Mouse (Mus musculus) lung, postnatal 0 days (tissue): ENCODE results near the gene Ids. TPM values are rescaled to one million over a fixed set of nuclear protein-coding genes. Genes with fewer than 3 reads are reported as not detected.
"Not testable (repeated sequence)": the region's sequence is repeated elsewhere in the genome, so short reads cannot be mapped to it uniquely, and the experiment has no call there.

Source experiments
- ATAC-seq: fragments of 200-750 bp; cut with Nextera tagmentation; 2 replicates; pipeline ENCODE4 v1.8.0; 2017; ENCODE audit warnings: moderate library complexity
- DNase-seq: peaks from one replicate; pipeline ENCODE4 v3.0.0-alpha.2; 2016; ENCODE audit warnings: low spot score
- H3K27ac ChIP-seq: fragments of 300-500 bp; sonication (generic); 2 replicates; pipeline ENCODE4 v1.5.1; 2014; ENCODE audit warnings: antibody characterized with exemption, mild to moderate bottlenecking, low read length, mixed read lengths
- H3K27me3 ChIP-seq: fragments of 300-500 bp; sonication (generic); replicated peaks from 2 replicates; pipeline ENCODE4 v1.6.1; 2014; ENCODE audit warnings: low read length, mixed read lengths; ENCODE audit not compliant: insufficient read depth
- H3K36me3 ChIP-seq: fragments of 300-500 bp; sonication (generic); 2 replicates; pipeline ENCODE4 v1.6.1; 2014; ENCODE audit warnings: low read length, mixed read lengths; ENCODE audit not compliant: insufficient read depth
- H3K4me1 ChIP-seq: fragments of 300-500 bp; sonication (generic); 2 replicates; pipeline ENCODE4 v1.6.1; 2014; ENCODE audit warnings: antibody characterized with exemption, low read depth, low read length, mixed read lengths; ENCODE audit not compliant: insufficient read depth
- H3K4me2 ChIP-seq: fragments of 300-500 bp; sonication (generic); replicated peaks from 2 replicates; pipeline ENCODE4 v1.6.1; 2014; ENCODE audit warnings: low read depth, mild to moderate bottlenecking, low read length, moderate library complexity, mixed read lengths
- H3K4me3 ChIP-seq: fragments of 300-500 bp; sonication (generic); 2 replicates; pipeline ENCODE4 v1.5.1; 2014; ENCODE audit warnings: low read depth, low read length
- H3K9ac ChIP-seq: fragments of 300-500 bp; sonication (generic); replicated peaks from 2 replicates; pipeline ENCODE4 v1.6.1; 2014; ENCODE audit warnings: low read depth, mild to moderate bottlenecking
- H3K9me3 ChIP-seq: fragments of 300-500 bp; sonication (generic); 2 replicates; pipeline ENCODE4 v1.6.1; 2016; ENCODE audit warnings: low read length, mixed read lengths
- CTCF ChIP-seq: IDR thresholded peaks from 2 replicates; pipeline ENCODE4 v1.5.1; 2016; ENCODE audit warnings: antibody characterized with exemption, mild to moderate bottlenecking
- EP300 ChIP-seq: IDR thresholded peaks from 2 replicates; pipeline ENCODE4 v1.6.1; 2016; ENCODE audit warnings: antibody characterized with exemption, mild to moderate bottlenecking, control low read depth
- WGBS: fragments of 180-500 bp; shearing (Covaris S2); extraction: QIAGEN DNeasy Blood & Tissue Kit; methylation state at CpG from one replicate; pipeline ENCODE4 v1.1.7; 2014; 5-methylcytosine and 5-hydroxymethylcytosine counted together
- polyA plus RNA-seq: library from polyadenylated mRNA; unstranded; fragments of >200 nt; fragmentation: Nextera tagmentation; extraction: Ambion mirVana; gene quantifications from 2 replicates; pipeline ENCODE4 v1.2.1, GENCODE M21; 2015

Gene Ids
- polyA plus RNA-seq, 1 experiment from 2014 or later, result 7.0 TPM

DNA sequence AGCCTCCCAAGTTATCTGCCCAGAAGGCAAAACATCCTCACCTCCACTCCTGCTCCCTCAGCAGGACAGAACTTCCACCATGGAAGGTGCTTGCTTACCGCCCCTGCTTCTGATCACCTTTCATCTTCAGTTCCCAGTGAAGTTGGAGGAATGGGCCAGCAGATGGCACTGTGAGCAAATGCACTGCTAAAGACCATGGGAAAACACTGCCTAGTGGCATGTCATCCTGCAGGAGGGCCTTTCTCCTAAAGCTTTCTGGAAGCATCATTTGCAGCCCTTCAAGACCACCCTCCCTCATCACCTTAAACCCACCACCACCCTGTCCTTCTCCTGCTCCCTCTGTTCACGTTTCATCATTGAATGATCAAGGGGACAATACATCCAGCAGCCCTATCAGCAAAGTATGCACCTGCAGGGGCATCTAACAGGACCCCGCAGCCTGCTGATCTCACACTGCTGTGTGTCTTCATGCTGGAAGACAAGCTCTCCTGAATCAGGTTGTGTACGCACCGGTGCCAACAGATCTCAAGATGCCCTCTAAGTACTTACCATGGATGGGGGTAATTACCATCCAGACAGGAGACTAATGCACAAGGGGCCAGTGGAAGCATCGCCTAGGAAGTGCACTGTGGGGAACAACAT is 9.7 kb upstream of the Ids start:
- H3K4me3 ChIP-seq, H3K27ac ChIP-seq, H3K4me1 ChIP-seq, H3K9me3 ChIP-seq, H3K9ac ChIP-seq, DNase-seq, H3K27me3 ChIP-seq, H3K4me2 ChIP-seq, H3K36me3 ChIP-seq: not testable (repeated sequence)
- WGBS, result 67% methylated on average over 5 of the region's 6 CpGs
- ATAC-seq, result peak; percentile 30; the same call in 1 of the 2 replicates
- peak; percentile 35; the same call in 1 of the 2 replicates for TF ChIP-seq CTCF

DNA sequence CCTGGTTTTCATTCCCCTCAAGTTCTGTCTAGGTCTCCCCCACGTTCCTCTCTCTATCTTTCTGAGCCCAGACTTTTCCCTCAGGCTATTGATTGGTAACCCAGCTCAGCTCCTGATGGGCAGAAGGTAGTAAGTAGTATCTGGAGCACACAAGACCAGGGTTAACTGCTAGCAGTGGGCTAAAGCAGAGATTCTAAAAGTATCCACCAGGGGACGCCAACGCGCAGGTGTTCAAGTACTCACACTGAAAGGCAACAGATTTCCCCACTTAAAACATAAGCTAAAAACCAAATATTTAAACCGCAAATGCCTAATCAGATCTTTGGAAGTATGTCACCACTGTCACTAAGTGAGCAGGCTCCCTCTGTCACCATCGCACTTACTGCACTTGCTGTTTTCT is 4.9 kb upstream of the Ids start:
- not testable (repeated sequence) for H3K9ac ChIP-seq, H3K9me3 ChIP-seq, H3K4me2 ChIP-seq, H3K4me1 ChIP-seq, H3K27ac ChIP-seq, H3K27me3 ChIP-seq, H3K4me3 ChIP-seq, ATAC-seq, H3K36me3 ChIP-seq, DNase-seq
- whole genome bisulfite sequencing, result 43% methylated on average over 1 of the region's 6 CpGs

DNA sequence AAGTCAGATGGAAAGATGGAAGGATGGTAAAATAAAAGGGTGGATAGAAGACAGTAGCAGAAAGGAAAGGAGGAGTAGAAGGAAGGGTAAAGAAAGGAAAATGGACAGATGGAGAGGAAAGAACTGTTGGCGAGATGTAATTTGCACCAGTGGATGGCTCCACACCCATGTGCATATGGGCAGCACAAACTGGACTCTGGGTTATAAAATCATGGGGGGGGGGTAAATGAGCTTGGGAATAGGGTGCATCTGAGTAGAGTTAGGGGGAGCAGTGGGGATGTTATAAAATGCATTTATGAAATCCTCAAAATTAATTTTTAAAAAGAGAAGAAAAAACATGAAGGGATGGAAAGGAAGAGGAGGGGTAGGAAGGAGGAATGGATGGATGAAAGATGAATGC is 682 bp downstream of the Ids start:
- WGBS, result 84% methylated on average over 1 of the region's 1 CpGs
- no peak overlapping the region for H3K9ac ChIP-seq
- no peak for DNase-seq

DNA sequence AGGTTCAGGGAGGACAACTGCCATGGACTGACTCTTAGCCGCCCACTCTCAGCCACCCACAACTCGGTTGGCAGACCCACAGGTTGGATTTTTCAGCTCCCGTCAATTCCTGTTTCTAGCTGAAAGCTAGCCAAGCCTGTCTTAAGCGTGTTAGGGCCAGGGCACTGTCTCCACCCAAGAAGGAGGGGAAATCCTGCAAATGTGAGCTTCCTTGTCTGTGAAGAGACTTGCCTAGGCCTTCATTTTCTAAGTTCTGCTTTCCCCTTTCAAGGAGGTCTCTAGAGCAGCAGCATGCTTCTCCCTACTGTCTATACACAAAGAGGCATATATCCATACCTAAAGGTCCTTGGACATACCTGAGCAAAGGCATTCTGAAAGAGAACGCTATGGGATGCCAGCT is 1.4 kb downstream of the Ids start:
- H3K27me3 ChIP-seq, result no peaks in the 10 kb centered on the region
- H3K9me3 ChIP-seq, result no peaks in the 10 kb centered on the region
- 0 out of 2 replicates have a peak, but pooled peaks cover 4% of the 10 kb centered on the region for H3K36me3 ChIP-seq
- TF ChIP-seq EP300 (no peak), CTCF (no peak)
- 68% methylated on average over 5 of the region's 5 CpGs for WGBS
- no peaks in the 10 kb centered on the region; the same call in 1 of the 2 replicates for H3K4me1 ChIP-seq
- no peak overlapping the region for H3K27ac ChIP-seq
- no peak for DNase-seq
- H3K9ac ChIP-seq, result no peak overlapping the region
- peak overlapping the region; percentile 51; the same call in 1 of the 2 replicates for H3K4me2 ChIP-seq
- ATAC-seq, result no peak
- H3K4me3 ChIP-seq, result no peak overlapping the region

More for the DNA sequence above, 682 bp downstream of the Ids start:
- H3K36me3 ChIP-seq, result 0 out of 2 replicates have a peak, but pooled peaks cover under 1% of the 10 kb centered on the region
- no peak for ATAC-seq
- TF ChIP-seq EP300, result no peak
- no peaks in the 10 kb centered on the region; the same call in 1 of the 2 replicates for H3K4me1 ChIP-seq
- H3K27me3 ChIP-seq, result no peaks in the 10 kb centered on the region
- peak overlapping the region; percentile 51 for H3K4me2 ChIP-seq
- no peaks in the 10 kb centered on the region for H3K9me3 ChIP-seq
- peak overlapping the region; percentile 52 for H3K4me3 ChIP-seq
- no peak overlapping the region for H3K27ac ChIP-seq

DNA sequence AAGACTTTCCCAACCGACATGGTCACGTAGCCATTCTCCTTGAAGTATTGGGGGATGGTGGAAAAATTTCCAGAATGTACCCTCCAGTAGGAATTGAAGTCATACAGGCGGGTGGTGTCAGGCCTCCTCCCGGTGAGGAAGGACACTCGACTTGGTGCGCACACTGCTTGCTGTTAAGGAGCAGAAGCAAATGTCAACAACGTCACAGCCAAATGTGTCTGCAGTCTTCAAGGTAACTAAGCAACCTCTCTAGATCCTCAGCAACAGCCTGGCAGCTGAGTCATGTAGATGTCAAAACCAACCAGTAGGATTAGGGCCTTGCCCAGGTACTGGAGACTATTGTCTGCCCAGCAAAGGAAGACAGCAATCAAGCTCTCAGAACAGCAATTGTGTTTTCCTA is 1.9 kb downstream of the Ids start:
- Histone ChIP-seq H3K4me2 (no peak overlapping the region), H3K36me3 (0 out of 2 replicates have a peak, but pooled peaks cover 4% of the 10 kb centered on the region), H3K9ac (no peak overlapping the region), H3K4me3 (no peak overlapping the region), H3K4me1 (no peaks in the 10 kb centered on the region; the same call in 1 of the 2 replicates), H3K27ac (no peak overlapping the region), H3K27me3 (no peaks in the 10 kb centered on the region), H3K9me3 (no peaks in the 10 kb centered on the region)
- 64% methylated on average over 7 of the region's 7 CpGs for WGBS
- TF ChIP-seq EP300 (0 out of 2 replicates have a peak, but pooled peaks have one; percentile 11), CTCF (no peak)
- peak; percentile 24 for DNase-seq
- ATAC-seq, result peak; percentile 72

DNA sequence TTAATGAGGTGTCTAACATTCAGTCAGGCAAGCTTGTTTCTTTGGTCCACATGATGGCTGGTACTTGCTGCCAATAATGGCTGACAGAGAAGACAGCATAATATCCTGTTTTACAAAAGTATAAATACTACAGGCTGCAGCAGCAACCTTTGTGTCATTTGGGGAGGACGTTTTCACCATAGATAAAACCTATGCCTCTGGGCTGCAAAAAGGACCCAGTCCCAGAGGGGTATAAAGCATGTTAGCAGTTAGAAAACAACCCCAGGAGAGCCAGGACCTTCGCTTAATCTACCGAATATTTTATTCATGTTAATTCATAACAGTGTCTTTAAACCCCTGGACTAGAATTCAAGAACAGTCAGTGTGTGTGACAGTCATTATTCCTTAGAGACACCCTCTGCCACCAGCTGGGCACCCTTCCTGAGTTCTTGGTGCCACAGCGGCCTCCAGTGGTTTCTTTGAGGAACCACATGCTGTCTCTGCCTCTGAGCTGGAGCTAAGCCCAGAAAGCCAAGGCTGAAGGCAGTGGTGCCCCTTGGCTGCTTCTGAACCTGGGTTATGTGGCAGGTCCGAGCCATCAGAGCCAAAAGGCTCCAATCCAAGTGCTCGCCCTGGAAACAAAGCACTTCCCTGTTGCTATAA is 34.6 kb downstream of the Ids start:
- ATAC-seq, result no peak
- TF ChIP-seq CTCF, result peak; percentile 76
- TF ChIP-seq EP300, result no peak
- H3K36me3 ChIP-seq, result no peaks in the 10 kb centered on the region

More for the DNA sequence above, 34.6 kb downstream of the Ids start:
- Histone ChIP-seq H3K27me3 (no peaks in the 10 kb centered on the region), H3K27ac (no peak overlapping the region), H3K4me1 (no peaks in the 10 kb centered on the region), H3K4me2 (no peak overlapping the region), H3K4me3 (no peak overlapping the region), H3K9ac (no peak overlapping the region), H3K9me3 (no peaks in the 10 kb centered on the region)
- WGBS, result 17% methylated on average over 6 of the region's 6 CpGs
- DNase-seq, result peak; percentile 56
